Comparison of ENCODE assay signal across 8 mouse cellular contexts in genomic region chr2:102185069-102185950, GRCm38 (mm10). TPM values are rescaled to one million over a fixed set of nuclear protein-coding genes. Genes with fewer than 3 reads are reported as not detected.
DNase-seq lines count a peak whose midpoint lies in the region; ATAC-seq and TF ChIP-seq lines count a peak whose summit lies in the region.

No protein-coding gene starts in this region.

- 0 out of 2 replicates have a peak, but pooled peaks have one; percentile 7 for ATAC-seq in cerebellum, adult (ENCODE audit: insufficient number of reproducible peaks, low FRiP score, low TSS enrichment)
- peak; percentile 50 for ATAC-seq in hindbrain, embryonic 11.5 days (ENCODE audit: low FRiP score)
- no peak for ATAC-seq in liver, embryonic 11.5 days (replicated peaks; ENCODE audit: low FRiP score)

- under 1% methylated on average over 24 of the region's 24 CpGs for WGBS in hindbrain, embryonic 11.5 days
- 3% methylated on average over 24 of the region's 24 CpGs for WGBS in liver, embryonic 11.5 days
- 5% methylated on average over 24 of the region's 24 CpGs for WGBS in olfactory bulb, adult 2 months

- H3K4me2 ChIP-seq in hindbrain, embryonic 11.5 days (replicated peaks; ENCODE audit: low read depth, low read length): peak overlapping the region; percentile 67
- peak overlapping the region; percentile 92 for H3K4me2 ChIP-seq in liver, embryonic 11.5 days

- TF ChIP-seq CTCF in olfactory bulb, adult 2 months (IDR thresholded peaks at IDR 0.05; ENCODE audit: insufficient read depth, low read depth, low read length): no peak

- no peak for TF ChIP-seq POLR2A in olfactory bulb, adult 2 months (IDR thresholded peaks at IDR 0.05; ENCODE audit: insufficient read depth, low read depth, low read length)

- H3K4me3 ChIP-seq in hindbrain, embryonic 11.5 days (ENCODE audit: low read depth, low read length): peak overlapping the region; percentile 59
- peak overlapping the region; percentile 77 for H3K4me3 ChIP-seq in liver, embryonic 11.5 days (ENCODE audit: low read depth, low read length)
- peak overlapping the region; percentile 63 for H3K4me3 ChIP-seq in olfactory bulb, adult 2 months (ENCODE audit: insufficient read depth, low read depth, low read length)

- intact Hi-C loops in left cerebral cortex, postnatal 25 days (cut with DNase I): loop anchor here (5.0 kb wide), 3 partner anchors 67 to 267 kb away; partner anchors contain the start of gene Fjx1

- H3K27ac ChIP-seq in hindbrain, embryonic 11.5 days (ENCODE audit: low read depth, low read length): peak overlapping the region; percentile 67
- 0 out of 2 replicates have a peak overlapping the region, but pooled peaks have one; percentile 19 for H3K27ac ChIP-seq in liver, embryonic 11.5 days (ENCODE audit: low read depth, low read length)
- peak overlapping the region; percentile 64 for H3K27ac ChIP-seq in olfactory bulb, adult 2 months (ENCODE audit: insufficient read depth, low read depth, low read length)

- H3K27me3 ChIP-seq in hindbrain, embryonic 11.5 days (ENCODE audit: control insufficient read depth, insufficient read depth, low read length): no peaks in the 10 kb centered on the region
- no peaks in the 10 kb centered on the region for H3K27me3 ChIP-seq in liver, embryonic 11.5 days (replicated peaks; ENCODE audit: control insufficient read depth, insufficient read depth, low read length)

- no peaks in the 10 kb centered on the region for H3K9me3 ChIP-seq in hindbrain, embryonic 11.5 days (ENCODE audit: control insufficient read depth, low read length)
- H3K9me3 ChIP-seq in liver, embryonic 11.5 days (ENCODE audit: control insufficient read depth, low read length): no peaks in the 10 kb centered on the region

- H3K36me3 ChIP-seq in hindbrain, embryonic 11.5 days (ENCODE audit: control insufficient read depth, insufficient read depth, low read length): no peaks in the 10 kb centered on the region
- no peaks in the 10 kb centered on the region for H3K36me3 ChIP-seq in liver, embryonic 11.5 days (ENCODE audit: control insufficient read depth, insufficient read depth, low read length)

- DNase-seq in cerebellum, postnatal 14 days: no peak
- DNase-seq in 3134 (ENCODE audit: extremely low read depth, insufficient read length, low spot score): peak; percentile 55
- DNase-seq in embryo, embryonic 11.5 days (ENCODE audit: low read depth, low spot score): peak; percentile 14
- peak; percentile 60 for DNase-seq in hindbrain, embryonic 11.5 days (ENCODE audit: low spot score)
- DNase-seq in liver, embryonic 11.5 days (ENCODE audit: low spot score): peak; percentile 44
- no peak for DNase-seq in left cerebral cortex, postnatal 25 days (ENCODE audit: low spot score in 2 of 2)

- peak overlapping the region; percentile 64 for H3K9ac ChIP-seq in hindbrain, embryonic 11.5 days (ENCODE audit: low read depth, low read length)
- peak overlapping the region; percentile 77 for H3K9ac ChIP-seq in liver, embryonic 11.5 days (ENCODE audit: low read depth, low read length)

- H3K4me1 ChIP-seq in hindbrain, embryonic 11.5 days (replicated peaks; ENCODE audit: control insufficient read depth, insufficient read depth, low read length): peaks cover 2% of the 10 kb centered on the region
- H3K4me1 ChIP-seq in liver, embryonic 11.5 days (replicated peaks; ENCODE audit: control insufficient read depth, insufficient read depth, low read length): 0 out of 2 replicates have a peak, but pooled peaks cover 2% of the 10 kb centered on the region
- peaks cover 9% of the 10 kb centered on the region; the same call in 1 of the 2 replicates for H3K4me1 ChIP-seq in olfactory bulb, adult 2 months (ENCODE audit: control insufficient read depth, insufficient read depth, low read length)

RNA-seq across cellular contexts. Expression of gene Ldlrad3, which starts 0.9 kb away (rescaled TPM):
- 48.7 and 50.9 TPM in 2 replicates for polyA plus RNA-seq in hindbrain, embryonic 11.5 days (2014; fragmentation: Nextera tagmentation; extraction: Ambion mirVana)
- 17.9 TPM in 2 replicates for polyA plus RNA-seq in liver, embryonic 11.5 days (2014; fragmentation: Nextera tagmentation; extraction: Ambion mirVana)
- not detected in 2 replicates for polyA plus RNA-seq in olfactory bulb, adult 2 months (2012; ENCODE audit: insufficient read depth, insufficient read length, low replicate concordance, missing spikeins)
- 1 to 10 TPM; 8.1 to 8.6 TPM for total RNA-seq in left cerebral cortex, postnatal 25 days (2021)

Comparison
In these comparisons a context has a peak if more than half of its experiments do, and no peak if none do; other contexts are left out.
1. DNase-seq: peak in 3134 (single experiment), embryo, embryonic 11.5 days (single experiment), hindbrain, embryonic 11.5 days (single experiment) and liver, embryonic 11.5 days (single experiment); none in cerebellum, postnatal 14 days (0 of 2) and left cerebral cortex, postnatal 25 days (0 of 2).
2. Peak in every context shown above with its lines, with median percentiles within 50 percentile points of each other: H3K27ac ChIP-seq and H3K4me3 ChIP-seq.